Mouse (Mus musculus): ENCODE results near the gene Abca13.
A peak's percentile ranks its signal among the peaks of the same experiment; 100 is the strongest.
"Not testable (repeated sequence)": the region's sequence is repeated elsewhere in the genome, so short reads cannot be mapped to it uniquely, and the experiment has no call there.

The Abca13 gene

DNA sequence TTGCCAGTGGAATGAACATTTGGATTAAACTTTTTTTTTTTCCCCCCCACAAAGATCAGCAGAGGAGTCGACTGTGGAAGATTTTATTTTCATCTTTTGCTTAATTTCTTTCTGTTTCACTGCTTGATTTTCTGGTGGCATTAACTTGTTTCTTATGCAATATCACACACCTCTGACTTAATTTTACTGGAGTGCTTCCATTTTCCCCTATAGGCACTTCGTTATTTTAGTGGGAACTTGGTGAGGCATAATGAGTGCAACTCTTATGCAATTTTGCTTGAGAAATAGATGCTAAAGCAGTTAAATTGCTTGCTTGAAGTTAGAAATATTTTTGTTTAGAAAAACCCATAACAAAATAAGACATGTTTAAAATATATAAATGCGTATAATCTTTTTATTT, 94.0 kb downstream of the Abca13 start:
- no peak for DNase-seq (ENCODE audit: extremely low spot score, low read depth, low spot score)

GRCm38 (mm10) chr11:9291168-9291567, 99.4 kb downstream of the Abca13 start:
- no peak for DNase-seq (ENCODE audit: extremely low spot score, low read depth, low spot score)

- DNase-seq (ENCODE audit: extremely low spot score, low read depth, low spot score): no peak
These were observed 107.9 kb downstream of the Abca13 start for GRCm38 (mm10) chr11:9299615-9300014.

GRCm38 (mm10) chr11:9305450-9305849, 113.7 kb downstream of the Abca13 start:
- DNase-seq (ENCODE audit: extremely low spot score, low read depth, low spot score): no peak

- no peak for DNase-seq (ENCODE audit: extremely low spot score, low read depth, low spot score)
These were observed 124.8 kb downstream of the Abca13 start for GRCm38 (mm10) chr11:9316545-9316944.

- DNase-seq (ENCODE audit: extremely low spot score, low read depth, low spot score): peak; percentile 20
These were observed 125.6 kb downstream of the Abca13 start for GRCm38 (mm10) chr11:9317076-9317929.

GRCm38 (mm10) chr11:9338151-9338550, 146.4 kb downstream of the Abca13 start:
- DNase-seq (ENCODE audit: extremely low spot score, low read depth, low spot score): no peak

- no peak for DNase-seq (ENCODE audit: extremely low spot score, low read depth, low spot score)
These were observed 156.0 kb downstream of the Abca13 start for GRCm38 (mm10) chr11:9347724-9348123.

DNA sequence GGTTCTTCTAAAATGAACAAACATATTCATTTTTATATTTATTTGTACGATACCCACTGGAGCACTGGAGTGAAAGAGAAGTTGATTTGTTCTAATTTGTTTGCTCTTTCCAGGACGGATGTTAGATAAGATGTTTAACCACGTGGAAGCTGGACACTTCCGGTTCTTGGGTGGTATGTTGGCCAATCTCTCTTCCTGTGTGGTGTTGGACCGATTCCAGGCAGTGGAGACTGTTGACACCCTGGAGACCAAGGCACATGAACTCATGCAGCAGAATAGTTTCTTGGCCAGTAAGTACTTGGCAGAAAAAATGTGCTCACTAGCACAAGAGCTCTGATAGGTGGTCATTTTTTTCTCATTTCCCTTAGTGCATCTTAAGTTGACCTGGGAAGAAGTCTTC, 181.4 kb downstream of the Abca13 start:
- no peak for DNase-seq (ENCODE audit: extremely low spot score, low read depth, low spot score)

- not testable (repeated sequence) for DNase-seq (ENCODE audit: extremely low spot score, low read depth, low spot score)
These were observed 182.7 kb downstream of the Abca13 start for GRCm38 (mm10) chr11:9374426-9374825.

DNA sequence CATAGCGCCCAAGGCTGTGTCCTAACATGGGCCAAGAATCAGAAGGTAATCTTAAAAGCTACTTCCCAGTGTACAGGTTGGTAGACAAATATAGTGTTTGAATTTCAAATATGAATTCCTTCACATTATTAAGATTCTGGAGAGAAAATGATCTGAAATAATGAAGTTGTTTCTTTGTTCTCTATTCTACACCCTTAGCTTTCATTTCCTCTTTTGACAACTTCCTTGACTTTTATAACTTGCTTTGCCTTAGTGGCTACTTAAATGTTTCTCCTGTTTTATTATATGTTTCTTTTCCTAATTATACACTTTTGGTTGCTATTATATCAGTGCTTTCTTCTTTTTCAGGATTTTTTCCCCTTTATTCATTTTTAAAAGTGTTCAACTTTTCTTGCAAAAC, 196.8 kb downstream of the Abca13 start:
- no peak for DNase-seq (ENCODE audit: extremely low spot score, low read depth, low spot score)

DNA sequence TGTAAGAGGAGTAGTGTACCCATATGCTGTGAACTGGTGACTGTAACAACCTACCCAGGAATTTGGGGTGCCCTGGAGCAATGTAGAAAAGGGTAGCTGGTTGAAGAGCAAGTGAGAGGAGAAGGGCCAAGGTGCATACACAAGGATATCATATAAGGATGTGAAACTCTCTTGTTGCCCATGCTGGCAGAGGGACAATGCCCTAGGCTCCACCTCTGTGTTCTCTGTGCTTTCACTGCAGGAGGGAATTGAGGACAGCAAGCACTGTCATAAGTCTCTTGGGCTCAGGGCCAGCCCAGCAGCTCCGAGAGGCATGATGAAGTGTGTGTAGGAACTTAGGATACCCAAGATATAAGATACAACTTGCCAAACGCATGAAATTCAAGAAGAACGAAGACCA, 225.2 kb downstream of the Abca13 start:
- DNase-seq (ENCODE audit: extremely low spot score, low read depth, low spot score): no peak

DNA sequence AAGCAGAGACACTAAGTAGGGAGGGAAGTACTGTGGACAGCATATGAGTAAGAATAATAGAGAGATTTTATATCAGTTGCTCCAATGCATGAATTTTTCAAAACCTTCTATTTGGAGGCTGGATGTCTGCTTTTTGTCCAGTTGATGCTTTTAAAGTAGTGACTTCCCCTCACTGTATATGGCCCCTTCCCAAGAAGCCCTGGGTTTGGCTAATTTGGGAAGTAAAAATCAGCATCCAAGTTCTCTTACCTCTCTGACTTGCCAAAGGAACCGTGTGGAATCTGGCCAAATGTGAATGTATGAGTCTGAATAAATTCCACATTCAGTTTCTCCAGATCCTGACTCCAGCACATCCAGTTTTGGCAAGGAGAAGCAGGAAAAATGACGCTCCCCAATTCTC, 228.5 kb downstream of the Abca13 start:
- DNase-seq (ENCODE audit: extremely low spot score, low read depth, low spot score): no peak

- DNase-seq (ENCODE audit: extremely low spot score, low read depth, low spot score): no peak
These were observed 235.7 kb downstream of the Abca13 start for GRCm38 (mm10) chr11:9427411-9427810.

DNA sequence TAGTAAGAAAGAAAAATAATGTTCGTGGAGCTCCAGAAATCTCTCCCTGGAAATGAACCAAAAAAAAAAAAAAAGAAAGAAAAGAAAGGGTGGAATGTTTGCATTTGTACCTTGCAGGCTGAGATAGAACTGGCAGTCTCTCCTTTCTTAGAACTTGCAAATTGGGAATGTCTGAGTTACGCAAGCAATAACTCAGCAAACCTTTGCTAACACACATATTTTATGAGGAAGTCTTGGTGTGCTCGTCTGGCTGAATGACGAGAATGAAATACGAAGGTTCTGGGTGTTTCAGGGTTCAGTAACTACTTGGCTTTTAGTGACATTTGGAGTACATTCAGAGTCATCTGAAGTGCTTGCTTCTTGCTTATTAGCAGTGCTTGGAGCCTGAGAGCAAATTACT, 241.1 kb downstream of the Abca13 start:
- DNase-seq (ENCODE audit: extremely low spot score, low read depth, low spot score): no peak

GRCm38 (mm10) chr11:9436617-9437016, 244.9 kb downstream of the Abca13 start:
- DNase-seq (ENCODE audit: extremely low spot score, low read depth, low spot score): no peak

DNA sequence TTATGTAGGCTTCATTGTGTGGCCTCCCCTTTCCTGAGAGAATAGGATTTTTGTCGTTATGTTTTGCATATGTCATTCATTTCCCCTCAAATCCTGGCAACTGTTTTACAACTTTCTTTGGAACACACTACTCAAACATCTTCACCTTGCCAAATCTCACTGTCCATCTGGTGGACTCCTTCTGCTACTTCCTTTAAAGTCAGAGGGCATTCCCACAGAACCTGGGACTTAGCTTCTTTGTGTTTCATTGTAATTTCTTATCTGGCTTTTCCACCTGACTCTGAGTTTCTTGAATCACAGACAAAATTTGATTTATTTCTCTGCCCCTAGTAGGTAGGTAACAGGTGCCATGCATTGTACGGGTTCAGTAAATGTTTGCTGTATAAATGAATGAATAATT, 248.0 kb downstream of the Abca13 start:
- no peak for DNase-seq (ENCODE audit: extremely low spot score, low read depth, low spot score)

- DNase-seq (ENCODE audit: extremely low spot score, low read depth, low spot score): no peak
These were observed 249.4 kb downstream of the Abca13 start for GRCm38 (mm10) chr11:9441192-9441591.

GRCm38 (mm10) chr11:9472400-9472799, 280.7 kb downstream of the Abca13 start:
- no peak for DNase-seq (ENCODE audit: extremely low spot score, low read depth, low spot score)

DNA sequence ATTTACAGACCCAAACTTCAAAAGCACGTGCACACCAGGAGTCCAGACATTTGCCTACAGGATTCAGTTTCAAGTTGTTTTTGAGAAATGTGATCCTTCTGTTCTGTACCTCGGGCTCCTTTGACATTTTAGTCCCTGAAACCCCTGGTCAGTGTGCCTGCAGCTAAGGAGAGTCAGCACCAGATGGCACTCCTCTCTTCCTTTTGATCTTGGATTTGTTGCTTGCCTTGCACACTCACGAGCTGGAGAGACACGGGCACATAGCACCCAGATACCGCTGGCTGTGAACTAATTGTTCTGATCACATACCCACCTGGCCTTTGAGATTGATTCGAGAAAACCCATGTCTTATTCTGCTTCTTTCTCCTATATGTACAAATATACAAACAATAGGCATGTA, 289.8 kb downstream of the Abca13 start:
- peak; percentile 22 for DNase-seq (ENCODE audit: extremely low spot score, low read depth, low spot score)

DNA sequence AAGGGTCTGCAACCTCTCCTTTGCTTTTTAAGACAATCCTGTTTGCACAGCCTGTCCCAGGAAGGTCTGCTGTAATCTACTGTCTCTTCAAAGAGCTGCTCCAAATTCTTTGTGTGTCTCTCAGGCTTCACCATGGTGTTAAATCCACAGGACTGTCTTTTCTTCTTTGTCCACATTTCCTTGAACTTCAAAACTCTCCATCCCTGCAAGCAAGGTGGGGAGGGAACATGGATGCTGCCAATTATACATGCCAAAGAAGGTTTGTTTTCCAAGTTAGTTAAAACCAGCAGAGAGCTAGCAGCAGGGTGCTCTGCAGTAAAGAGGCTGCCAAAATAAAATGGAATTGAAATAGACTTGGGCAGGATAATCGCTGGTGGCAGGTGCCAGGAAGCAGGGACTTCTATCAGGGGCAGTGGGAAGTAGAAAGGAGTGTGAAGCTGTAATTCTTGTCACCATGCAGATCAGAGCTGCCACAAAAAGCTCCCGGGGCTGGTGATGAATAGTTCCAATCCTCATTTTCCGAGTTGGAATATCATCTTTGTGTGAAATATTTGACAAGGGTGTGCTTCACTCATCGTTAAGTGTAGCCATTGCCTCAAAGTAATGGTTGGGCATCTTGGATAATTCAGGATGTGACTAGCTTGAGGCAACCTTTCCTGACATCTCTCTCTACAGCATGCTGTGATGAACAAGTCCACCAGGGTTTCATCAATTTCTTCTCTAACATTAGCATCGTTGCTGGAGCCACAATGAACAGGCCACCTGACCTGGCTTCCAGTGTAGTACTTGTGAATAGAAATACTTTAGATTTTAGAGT, 308.8 kb downstream of the Abca13 start:
- no peak for DNase-seq (ENCODE audit: extremely low spot score, low read depth, low spot score)

GRCm38 (mm10) chr11:9514966-9515365, 323.2 kb downstream of the Abca13 start:
- not testable (repeated sequence) for DNase-seq (ENCODE audit: extremely low spot score, low read depth, low spot score)
